Mouse (Mus musculus): Measurements from ENCODE around the gene Toporsl. TPM values are rescaled to one million over a fixed set of nuclear protein-coding genes. Genes with fewer than 3 reads are reported as not detected.

Toporsl gene
- polyA plus RNA-seq (2014; fragmentation: Nextera tagmentation; extraction: Ambion mirVana), result not detected in 2 replicates

- H3K4me3 ChIP-seq (replicated peaks; ENCODE audit: low read length), result no peak within 1 kb of the TSS
- H3K27me3 ChIP-seq (ENCODE audit: control insufficient read depth, insufficient read depth, low read length), result no peaks in the 10 kb centered on the region
- H3K4me1 ChIP-seq (replicated peaks; ENCODE audit: control insufficient read depth, insufficient read depth, low read length), result no peaks in the 10 kb centered on the region
- WGBS, result 94% methylated on average over 2 of the region's 2 CpGs
- H3K9ac ChIP-seq, result no peak within 1 kb of the TSS
- no peak within 1 kb of the TSS for H3K4me2 ChIP-seq (replicated peaks)
- no peak within 1 kb of the TSS for H3K27ac ChIP-seq
- no peaks in the 10 kb centered on the region for H3K36me3 ChIP-seq (replicated peaks; ENCODE audit: control insufficient read depth, insufficient read depth)
- DNase-seq (ENCODE audit: low spot score) (no peak), ATAC-seq (ENCODE audit: low FRiP score) (no peak)
- no peaks in the 10 kb centered on the region for H3K9me3 ChIP-seq (ENCODE audit: control insufficient read depth, low read length)
Measured at GRCm38 (mm10) chr4:52595927-52596326, at the start of gene Toporsl. Gene Toporsl (plus strand): TSS chr4:52596274.

- Histone ChIP-seq H3K27me3 (ENCODE audit: control insufficient read depth, insufficient read depth, low read length) (no peaks in the 10 kb centered on the region), H3K36me3 (replicated peaks; ENCODE audit: control insufficient read depth, insufficient read depth) (no peaks in the 10 kb centered on the region), H3K4me3 (replicated peaks; ENCODE audit: low read length) (no peak overlapping the region), H3K9me3 (ENCODE audit: control insufficient read depth, low read length) (no peaks in the 10 kb centered on the region), H3K4me1 (replicated peaks; ENCODE audit: control insufficient read depth, insufficient read depth, low read length) (no peaks in the 10 kb centered on the region), H3K4me2 (replicated peaks) (no peak overlapping the region), H3K27ac (no peak overlapping the region), H3K9ac (no peak overlapping the region)
- DNase-seq (ENCODE audit: low spot score) (no peak), ATAC-seq (ENCODE audit: low FRiP score) (no peak)
- WGBS, result 72% methylated on average over 1 of the region's 1 CpGs
Measured at GRCm38 (mm10) chr4:52557672-52558071, 38.4 kb upstream of the Toporsl start.

DNA sequence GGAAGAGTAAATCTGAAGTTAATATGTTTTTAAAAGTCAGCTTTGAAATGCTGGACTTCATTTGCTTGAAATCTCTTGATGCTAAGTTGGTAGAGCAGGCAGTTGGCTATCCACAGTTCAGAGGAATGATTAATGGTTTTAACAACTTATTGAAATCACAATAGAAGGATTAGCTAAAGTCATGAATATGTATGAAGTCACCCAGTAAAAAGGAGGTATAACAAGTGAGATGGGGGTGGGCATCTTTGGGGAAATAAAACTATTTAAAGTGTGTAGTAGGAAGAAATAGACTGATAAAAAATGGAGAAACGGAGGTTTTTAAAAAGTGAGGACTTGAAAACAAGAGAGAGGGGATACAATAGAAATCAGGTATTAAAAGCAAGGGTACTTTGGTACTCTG is 38.0 kb upstream of the Toporsl start:
- Histone ChIP-seq H3K9ac (no peak overlapping the region), H3K4me1 (replicated peaks; ENCODE audit: control insufficient read depth, insufficient read depth, low read length) (no peaks in the 10 kb centered on the region), H3K4me3 (replicated peaks; ENCODE audit: low read length) (no peak overlapping the region), H3K9me3 (ENCODE audit: control insufficient read depth, low read length) (no peaks in the 10 kb centered on the region), H3K27ac (no peak overlapping the region), H3K36me3 (replicated peaks; ENCODE audit: control insufficient read depth, insufficient read depth) (no peaks in the 10 kb centered on the region), H3K27me3 (ENCODE audit: control insufficient read depth, insufficient read depth, low read length) (no peaks in the 10 kb centered on the region), H3K4me2 (replicated peaks) (no peak overlapping the region)
- 16% methylated on average over 1 of the region's 1 CpGs for WGBS
- ATAC-seq (ENCODE audit: low FRiP score) (no peak), DNase-seq (ENCODE audit: low spot score) (no peak)

- DNase-seq (ENCODE audit: low spot score) (no peak), ATAC-seq (ENCODE audit: low FRiP score) (no peak)
- 91% methylated on average over 1 of the region's 1 CpGs for WGBS
Measured at GRCm38 (mm10) chr4:52563859-52564258, 32.2 kb upstream of the Toporsl start.

DNA sequence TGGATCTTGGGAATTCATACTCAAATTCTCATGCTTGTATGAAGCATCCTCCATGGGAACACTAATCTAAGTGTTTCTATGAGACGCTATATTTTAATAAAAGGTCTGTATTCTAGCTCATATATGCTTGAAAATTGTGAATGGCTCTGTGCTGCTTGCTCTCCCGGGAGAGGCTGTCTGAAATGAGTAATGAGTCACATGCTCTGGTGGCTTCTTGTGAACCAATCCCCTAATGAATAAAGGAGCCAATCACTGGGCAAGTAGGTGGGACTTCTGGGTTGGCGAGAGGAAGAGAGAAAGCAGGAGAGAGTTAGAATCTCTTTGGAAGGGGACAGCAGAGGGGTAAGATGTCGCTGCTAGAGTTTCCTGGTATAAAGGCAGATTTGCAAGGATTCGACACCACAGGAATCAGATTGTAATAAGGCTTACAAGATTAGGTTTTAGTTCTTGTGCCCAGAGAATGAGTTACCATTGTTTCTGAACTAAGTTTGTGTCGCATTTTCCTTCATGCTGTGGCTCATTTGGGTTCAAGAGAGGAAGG is 9.8 kb upstream of the Toporsl start:
- DNase-seq (ENCODE audit: low spot score) (no peak), ATAC-seq (ENCODE audit: low FRiP score) (no peak)
- H3K9me3 ChIP-seq (ENCODE audit: control insufficient read depth, low read length), result no peaks in the 10 kb centered on the region
- H3K27me3 ChIP-seq (ENCODE audit: control insufficient read depth, insufficient read depth, low read length), result no peaks in the 10 kb centered on the region
- no peaks in the 10 kb centered on the region for H3K4me1 ChIP-seq (replicated peaks; ENCODE audit: control insufficient read depth, insufficient read depth, low read length)
- 66% methylated on average over 6 of the region's 6 CpGs for WGBS
- no peak overlapping the region for H3K4me3 ChIP-seq (replicated peaks; ENCODE audit: low read length)
- H3K9ac ChIP-seq, result no peak overlapping the region
- H3K4me2 ChIP-seq (replicated peaks), result no peak overlapping the region
- H3K36me3 ChIP-seq (replicated peaks; ENCODE audit: control insufficient read depth, insufficient read depth), result no peaks in the 10 kb centered on the region
- no peak overlapping the region for H3K27ac ChIP-seq

More at GRCm38 (mm10) chr4:52563859-52564258, 32.2 kb upstream of the Toporsl start:
- H3K9ac ChIP-seq, result no peak overlapping the region
- H3K9me3 ChIP-seq (ENCODE audit: control insufficient read depth, low read length), result no peaks in the 10 kb centered on the region
- no peak overlapping the region for H3K27ac ChIP-seq
- no peak overlapping the region for H3K4me2 ChIP-seq (replicated peaks)
- no peaks in the 10 kb centered on the region for H3K27me3 ChIP-seq (ENCODE audit: control insufficient read depth, insufficient read depth, low read length)
- H3K4me3 ChIP-seq (replicated peaks; ENCODE audit: low read length), result no peak overlapping the region
- no peaks in the 10 kb centered on the region for H3K36me3 ChIP-seq (replicated peaks; ENCODE audit: control insufficient read depth, insufficient read depth)
- no peaks in the 10 kb centered on the region for H3K4me1 ChIP-seq (replicated peaks; ENCODE audit: control insufficient read depth, insufficient read depth, low read length)

DNA sequence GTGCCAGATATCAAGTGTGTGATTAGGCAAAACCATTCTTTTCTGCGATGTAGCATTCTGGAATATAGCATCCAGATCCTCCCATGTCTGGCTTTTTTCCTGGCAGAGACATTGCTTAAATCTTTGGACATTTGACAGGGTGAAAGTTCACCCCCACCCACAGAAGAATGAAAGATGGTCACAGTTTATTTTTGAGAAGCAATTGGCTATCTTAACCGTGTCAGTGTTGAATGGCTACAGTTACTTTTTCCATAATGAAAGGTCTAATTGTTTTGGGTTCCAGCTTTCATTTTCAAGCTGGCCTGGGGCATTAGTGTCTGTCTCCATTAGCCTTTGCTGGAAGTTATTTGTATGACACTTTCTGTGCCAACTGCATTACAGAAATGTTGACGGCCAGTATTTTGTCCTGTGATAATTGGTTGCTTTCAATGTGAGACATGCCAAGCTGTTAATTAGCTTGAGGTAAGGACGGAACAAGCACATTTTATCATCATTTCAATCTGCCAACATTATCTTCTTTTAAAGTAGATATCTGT is 2.2 kb upstream of the Toporsl start:
- 50% methylated on average over 4 of the region's 4 CpGs for WGBS
- Histone ChIP-seq H3K27ac (no peak overlapping the region), H3K9ac (no peak overlapping the region), H3K4me1 (replicated peaks; ENCODE audit: control insufficient read depth, insufficient read depth, low read length) (no peaks in the 10 kb centered on the region), H3K36me3 (replicated peaks; ENCODE audit: control insufficient read depth, insufficient read depth) (no peaks in the 10 kb centered on the region), H3K9me3 (ENCODE audit: control insufficient read depth, low read length) (no peaks in the 10 kb centered on the region), H3K4me2 (replicated peaks) (no peak overlapping the region), H3K4me3 (replicated peaks; ENCODE audit: low read length) (no peak overlapping the region), H3K27me3 (ENCODE audit: control insufficient read depth, insufficient read depth, low read length) (no peaks in the 10 kb centered on the region)
- no peak; the same call in 1 of the 2 replicates for ATAC-seq (ENCODE audit: low FRiP score)
- DNase-seq (ENCODE audit: low spot score), result no peak

- no peaks in the 10 kb centered on the region for H3K27me3 ChIP-seq (ENCODE audit: control insufficient read depth, insufficient read depth, low read length)
- no peak overlapping the region for H3K27ac ChIP-seq
- H3K4me1 ChIP-seq (replicated peaks; ENCODE audit: control insufficient read depth, insufficient read depth, low read length), result no peaks in the 10 kb centered on the region
- DNase-seq (ENCODE audit: low spot score) (no peak), ATAC-seq (ENCODE audit: low FRiP score) (no peak)
- no peaks in the 10 kb centered on the region for H3K9me3 ChIP-seq (ENCODE audit: control insufficient read depth, low read length)
- H3K9ac ChIP-seq, result no peak overlapping the region
- WGBS, result 91% methylated on average over 13 of the region's 13 CpGs
- no peaks in the 10 kb centered on the region for H3K36me3 ChIP-seq (replicated peaks; ENCODE audit: control insufficient read depth, insufficient read depth)
- no peak overlapping the region for H3K4me2 ChIP-seq (replicated peaks)
- no peak overlapping the region for H3K4me3 ChIP-seq (replicated peaks; ENCODE audit: low read length)
Measured at GRCm38 (mm10) chr4:52594632-52595031, 1.4 kb upstream of the Toporsl start.

GRCm38 (mm10) chr4:52598180-52598881 is 2.3 kb downstream of the Toporsl start:
- WGBS, result 42% methylated on average over 7 of the region's 7 CpGs
- Histone ChIP-seq H3K9me3 (ENCODE audit: control insufficient read depth, low read length) (no peaks in the 10 kb centered on the region), H3K36me3 (replicated peaks; ENCODE audit: control insufficient read depth, insufficient read depth) (no peaks in the 10 kb centered on the region), H3K27ac (no peak overlapping the region), H3K4me3 (replicated peaks; ENCODE audit: low read length) (no peak overlapping the region), H3K4me2 (replicated peaks) (no peak overlapping the region), H3K4me1 (replicated peaks; ENCODE audit: control insufficient read depth, insufficient read depth, low read length) (no peaks in the 10 kb centered on the region), H3K27me3 (ENCODE audit: control insufficient read depth, insufficient read depth, low read length) (no peaks in the 10 kb centered on the region), H3K9ac (no peak overlapping the region)
- peak; percentile 83 for ATAC-seq (ENCODE audit: low FRiP score)
- DNase-seq (ENCODE audit: low spot score), result no peak

DNA sequence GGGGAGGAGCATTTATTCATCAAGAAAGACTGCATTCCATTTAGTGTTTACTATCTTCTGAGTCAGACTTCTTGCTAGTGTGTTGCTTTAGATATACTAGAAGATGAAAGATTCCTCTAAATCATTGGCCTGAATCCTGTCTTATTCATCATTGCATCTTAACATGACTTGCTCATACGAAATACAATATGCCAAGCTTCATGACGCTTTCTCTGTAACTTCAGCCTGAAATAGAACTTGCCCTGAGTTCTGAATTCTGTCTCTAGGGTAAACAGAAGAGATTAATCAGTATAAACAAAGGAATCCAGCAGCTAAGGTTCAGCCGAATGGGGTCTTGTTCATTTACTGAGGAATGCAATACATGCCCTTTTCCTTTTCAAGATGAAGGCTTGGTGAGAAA is 10.8 kb downstream of the Toporsl start:
- Histone ChIP-seq H3K27me3 (ENCODE audit: control insufficient read depth, insufficient read depth, low read length) (no peaks in the 10 kb centered on the region), H3K27ac (no peak overlapping the region), H3K4me2 (replicated peaks) (no peak overlapping the region), H3K4me3 (replicated peaks; ENCODE audit: low read length) (no peak overlapping the region), H3K4me1 (replicated peaks; ENCODE audit: control insufficient read depth, insufficient read depth, low read length) (no peaks in the 10 kb centered on the region), H3K9ac (no peak overlapping the region), H3K9me3 (ENCODE audit: control insufficient read depth, low read length) (no peaks in the 10 kb centered on the region), H3K36me3 (replicated peaks; ENCODE audit: control insufficient read depth, insufficient read depth) (no peaks in the 10 kb centered on the region)
- ATAC-seq (ENCODE audit: low FRiP score) (no peak), DNase-seq (ENCODE audit: low spot score) (no peak)
- WGBS, result 71% methylated on average over 3 of the region's 3 CpGs
